Mouse (Mus musculus) hindbrain, embryonic 14.5 days (tissue): ENCODE results near the gene Ccdc114. TPM values are rescaled to one million over a fixed set of nuclear protein-coding genes. Genes with fewer than 3 reads are reported as not detected.
"Not testable (repeated sequence)": the region's sequence is repeated elsewhere in the genome, so short reads cannot be mapped to it uniquely, and the experiment has no call there.

ENCODE experiments used
- ATAC-seq: fragments of 200-750 bp; cut with Nextera tagmentation; 2 replicates; pipeline ENCODE4 v1.8.0; 2017; ENCODE audit warnings: moderate number of reproducible peaks, mild to moderate bottlenecking, moderate TSS enrichment, moderate library complexity; ENCODE audit not compliant: low FRiP score
- DNase-seq: peaks from one replicate; pipeline ENCODE4 v3.0.0-alpha.2; 2015; ENCODE audit warnings: low spot score
- H3K27ac ChIP-seq: fragments of 300-500 bp; sonication (generic); 2 replicates; pipeline ENCODE4 v1.5.1; 2014; ENCODE audit warnings: mild to moderate bottlenecking, moderate library complexity
- H3K27me3 ChIP-seq: fragments of 300-500 bp; sonication (generic); 2 replicates; pipeline ENCODE4 v1.6.1; 2014; ENCODE audit warnings: mild to moderate bottlenecking, low read length, mixed read lengths; ENCODE audit not compliant: control insufficient read depth, insufficient read depth
- H3K36me3 ChIP-seq: fragments of 300-500 bp; sonication (generic); replicated peaks from 2 replicates; pipeline ENCODE4 v1.6.1; 2014; ENCODE audit not compliant: control insufficient read depth, insufficient read depth
- H3K4me1 ChIP-seq: fragments of 300-500 bp; sonication (generic); replicated peaks from 2 replicates; pipeline ENCODE4 v1.6.1; 2014; ENCODE audit warnings: antibody characterized with exemption, low read length, mixed read lengths; ENCODE audit not compliant: control insufficient read depth, insufficient read depth
- H3K4me2 ChIP-seq: fragments of 300-500 bp; sonication (generic); replicated peaks from 2 replicates; pipeline ENCODE4 v1.6.1; 2014; ENCODE audit warnings: mild to moderate bottlenecking, moderate library complexity
- H3K4me3 ChIP-seq: fragments of 300-500 bp; sonication (generic); replicated peaks from 2 replicates; pipeline ENCODE4 v1.5.1; 2014; ENCODE audit warnings: mild to moderate bottlenecking, low read length
- H3K9ac ChIP-seq: fragments of 300-500 bp; sonication (generic); 2 replicates; pipeline ENCODE4 v1.6.1; 2014
- H3K9me3 ChIP-seq: fragments of 300-500 bp; sonication (generic); 2 replicates; pipeline ENCODE4 v1.6.1; 2016; ENCODE audit warnings: low read length; ENCODE audit not compliant: control insufficient read depth
- WGBS: fragments of 180-500 bp; shearing (Covaris S2); extraction: QIAGEN DNeasy Blood & Tissue Kit; methylation state at CpG from one replicate; pipeline ENCODE4 v1.1.7; 2014; 5-methylcytosine and 5-hydroxymethylcytosine counted together
- polyA plus RNA-seq: library from polyadenylated mRNA; unstranded; fragments of >200 nt; fragmentation: Nextera tagmentation; extraction: Ambion mirVana; gene quantifications from 2 replicates; pipeline ENCODE4 v1.2.1, GENCODE M21; 2014

The Ccdc114 gene
- polyA plus RNA-seq, 1 experiment from 2014 or later: 6.5 TPM

GRCm38 (mm10) chr7:45897258-45897757, 26.6 kb upstream of the Ccdc114 start:
- peak overlapping the region; percentile 71 for H3K9ac ChIP-seq
- peak overlapping the region; percentile 99 for H3K4me2 ChIP-seq
- no peaks in the 10 kb centered on the region for H3K27me3 ChIP-seq
- ATAC-seq (peak; percentile 64), DNase-seq (no peak)
- H3K4me1 ChIP-seq: peaks cover 13% of the 10 kb centered on the region
- H3K4me3 ChIP-seq: peak overlapping the region; percentile 52
- WGBS: 2% methylated on average over 19 of the region's 19 CpGs
- peak overlapping the region; percentile 77 for H3K27ac ChIP-seq
- no peaks in the 10 kb centered on the region for H3K9me3 ChIP-seq
- H3K36me3 ChIP-seq: no peaks in the 10 kb centered on the region

DNA sequence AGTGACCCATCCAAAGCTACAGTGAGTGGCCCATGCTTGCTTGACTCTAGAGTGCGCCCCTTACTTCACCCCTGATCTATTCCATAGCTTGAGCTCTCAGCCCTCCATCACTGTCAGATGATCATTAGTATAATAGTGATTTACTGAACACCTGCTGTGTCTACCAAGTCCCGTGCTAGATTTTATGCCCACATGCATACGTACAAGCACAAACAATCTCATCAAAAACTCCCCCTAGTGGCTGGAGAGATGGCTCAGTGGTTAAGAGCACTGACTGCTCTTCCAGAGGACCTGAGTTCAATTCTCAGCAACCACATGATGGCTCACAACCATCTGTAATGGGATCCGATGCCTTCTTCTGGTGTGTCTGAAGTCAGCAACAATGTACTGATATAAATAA, 25.7 kb upstream of the Ccdc114 start:
- not testable (repeated sequence) for H3K27me3 ChIP-seq, H3K36me3 ChIP-seq, H3K9me3 ChIP-seq, ATAC-seq, DNase-seq, H3K9ac ChIP-seq, H3K27ac ChIP-seq
- peak overlapping the region; percentile 99 for H3K4me2 ChIP-seq
- H3K4me3 ChIP-seq: peak overlapping the region; percentile 52; the same call in 1 of the 2 replicates
- H3K4me1 ChIP-seq: peaks cover 13% of the 10 kb centered on the region
- WGBS: 53% methylated on average over 4 of the region's 4 CpGs

DNA sequence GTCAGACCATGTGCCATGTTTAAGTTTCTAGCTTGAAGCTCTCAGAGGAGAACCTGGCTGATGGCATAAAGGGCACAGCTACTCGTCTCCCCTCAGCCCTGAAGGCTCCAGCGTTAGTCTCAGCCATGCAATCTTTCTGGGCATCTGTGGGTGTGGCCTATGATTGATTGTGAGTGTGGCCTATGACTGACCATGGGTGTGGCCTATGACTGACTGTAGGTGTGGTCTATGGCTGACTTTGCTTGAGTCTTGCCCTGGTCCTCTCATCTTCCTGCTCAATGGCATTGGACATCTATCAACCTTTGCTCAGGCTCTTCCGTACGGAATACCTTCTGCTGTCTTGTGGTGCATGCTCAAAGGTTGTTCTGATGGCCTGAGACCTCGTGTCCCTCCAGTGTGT, 22.3 kb upstream of the Ccdc114 start:
- DNase-seq: no peak
- WGBS: 57% methylated on average over 5 of the region's 5 CpGs
- H3K27ac ChIP-seq: no peak overlapping the region
- no peak overlapping the region for H3K4me3 ChIP-seq
- H3K9me3 ChIP-seq: no peaks in the 10 kb centered on the region
- peaks cover 13% of the 10 kb centered on the region for H3K4me1 ChIP-seq
- H3K4me2 ChIP-seq: no peak overlapping the region
- H3K9ac ChIP-seq: no peak overlapping the region
- no peaks in the 10 kb centered on the region for H3K27me3 ChIP-seq
- no peaks in the 10 kb centered on the region for H3K36me3 ChIP-seq
- ATAC-seq: no peak

DNA sequence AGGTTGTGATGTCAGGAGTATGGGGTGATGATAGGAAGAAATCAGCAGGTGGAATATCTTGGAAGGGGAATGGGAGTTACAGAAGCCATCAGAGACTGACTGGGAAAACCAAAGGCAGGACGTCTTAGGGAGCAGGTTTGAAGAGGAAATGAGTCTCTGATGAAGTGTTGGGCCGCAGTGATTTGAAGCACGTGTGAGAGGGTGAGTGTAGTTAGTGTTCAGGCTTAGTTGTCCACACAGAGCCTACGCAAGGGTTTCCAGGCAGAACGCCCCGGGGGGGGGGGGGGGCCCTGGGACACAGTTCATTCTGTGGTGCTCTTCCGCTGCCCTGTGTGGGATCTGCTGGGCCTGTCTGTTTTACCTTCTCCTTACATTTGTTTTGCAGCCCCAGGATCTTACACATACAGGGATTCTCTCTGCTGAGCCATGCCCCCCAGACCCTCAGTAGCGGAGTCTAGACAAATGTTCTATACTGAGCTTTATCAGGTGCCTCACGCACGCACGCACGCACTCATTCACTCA, 21.3 kb upstream of the Ccdc114 start:
- Histone ChIP-seq H3K9ac (no peak overlapping the region), H3K4me3 (no peak overlapping the region), H3K27me3 (no peaks in the 10 kb centered on the region), H3K9me3 (no peaks in the 10 kb centered on the region), H3K4me2 (no peak overlapping the region), H3K4me1 (peaks cover 7% of the 10 kb centered on the region), H3K27ac (no peak overlapping the region), H3K36me3 (peaks cover 6% of the 10 kb centered on the region; the same call in 1 of the 2 replicates)
- DNase-seq: no peak
- WGBS: 85% methylated on average over 12 of the region's 12 CpGs
- no peak for ATAC-seq

DNA sequence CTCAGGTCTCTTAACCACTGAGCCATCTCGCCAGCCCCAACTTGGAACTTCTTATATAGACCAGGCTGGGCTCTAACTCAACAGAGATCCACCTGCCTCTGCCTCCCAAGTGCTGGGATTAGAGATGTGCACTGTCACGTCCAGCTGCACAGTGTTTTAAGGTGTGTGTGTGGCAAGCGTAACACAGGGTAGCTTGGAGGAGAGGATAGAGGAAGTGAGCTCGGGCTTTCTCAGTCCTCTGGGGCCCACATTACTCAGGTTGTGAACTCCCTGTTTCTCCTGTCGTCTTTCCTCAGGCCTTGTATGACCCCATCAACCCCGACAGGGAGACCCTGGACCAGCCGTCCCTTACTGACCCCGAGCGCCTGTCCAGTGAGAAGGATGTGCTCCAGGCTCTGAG, 17.2 kb upstream of the Ccdc114 start:
- Histone ChIP-seq H3K9ac (no peak overlapping the region), H3K27ac (no peak overlapping the region), H3K36me3 (peaks cover 13% of the 10 kb centered on the region), H3K4me1 (no peaks in the 10 kb centered on the region), H3K4me3 (no peak overlapping the region), H3K9me3 (no peaks in the 10 kb centered on the region), H3K27me3 (no peaks in the 10 kb centered on the region), H3K4me2 (no peak overlapping the region)
- 89% methylated on average over 9 of the region's 9 CpGs for WGBS
- ATAC-seq (no peak), DNase-seq (no peak)

DNA sequence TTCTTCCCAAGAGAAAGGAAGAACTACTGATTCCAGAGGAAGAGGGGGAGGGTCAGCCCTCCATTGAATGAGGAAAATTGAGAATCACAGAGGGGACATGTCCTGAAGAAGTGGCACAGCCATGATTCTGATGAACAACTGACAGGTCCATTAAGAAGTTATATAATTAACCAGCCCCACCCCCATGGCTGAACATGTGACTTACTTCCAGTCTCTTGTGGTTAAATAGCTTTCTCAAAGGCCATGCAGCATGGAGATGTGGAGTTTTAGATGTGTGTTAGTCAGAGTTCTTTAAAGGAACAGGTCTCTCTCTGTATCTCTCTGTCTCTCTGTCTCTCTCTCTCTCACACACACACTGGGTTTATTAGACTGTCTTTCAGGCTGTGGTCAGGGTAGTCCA, 15.5 kb upstream of the Ccdc114 start:
- Histone ChIP-seq H3K27me3 (no peaks in the 10 kb centered on the region), H3K36me3 (peaks cover 13% of the 10 kb centered on the region), H3K4me1 (no peaks in the 10 kb centered on the region), H3K9ac (no peak overlapping the region), H3K27ac (no peak overlapping the region), H3K4me3 (no peak overlapping the region), H3K9me3 (no peaks in the 10 kb centered on the region), H3K4me2 (no peak overlapping the region)
- DNase-seq (no peak), ATAC-seq (no peak)

DNA sequence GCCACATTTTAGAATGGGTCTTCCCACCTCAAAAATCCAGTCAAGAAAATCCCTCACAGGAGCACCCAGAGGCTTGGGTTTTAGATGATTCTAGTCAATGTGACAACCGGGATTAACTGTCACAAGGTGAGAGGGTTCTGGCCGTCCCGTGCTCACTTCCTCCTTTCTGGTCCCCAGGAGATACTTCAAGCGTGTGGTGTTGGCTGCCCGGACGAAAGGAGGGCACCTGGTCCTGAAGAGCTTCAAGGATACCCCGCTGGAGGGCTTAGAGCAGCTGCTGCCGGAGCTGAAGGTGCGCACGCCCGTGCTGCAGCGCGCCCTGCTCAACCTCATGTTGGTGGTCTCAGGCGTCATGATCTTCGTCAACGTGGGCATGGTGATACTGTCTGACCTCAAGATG, 14.7 kb upstream of the Ccdc114 start:
- DNase-seq: no peak
- WGBS: 96% methylated on average over 16 of the region's 16 CpGs
- Histone ChIP-seq H3K27me3 (no peaks in the 10 kb centered on the region), H3K36me3 (peaks cover 13% of the 10 kb centered on the region), H3K4me1 (no peaks in the 10 kb centered on the region), H3K4me2 (no peak overlapping the region), H3K27ac (no peak overlapping the region), H3K9ac (no peak overlapping the region), H3K9me3 (no peaks in the 10 kb centered on the region), H3K4me3 (no peak overlapping the region)
- no peak for ATAC-seq

- 85% methylated on average over 6 of the region's 6 CpGs for WGBS
- no peaks in the 10 kb centered on the region for H3K9me3 ChIP-seq
- no peak overlapping the region for H3K27ac ChIP-seq
- no peak for DNase-seq
- H3K4me3 ChIP-seq: no peak overlapping the region
- H3K27me3 ChIP-seq: no peaks in the 10 kb centered on the region
- ATAC-seq: no peak
- H3K36me3 ChIP-seq: 0 out of 2 replicates have a peak, but pooled peaks cover 6% of the 10 kb centered on the region
- no peak overlapping the region for H3K9ac ChIP-seq
- H3K4me2 ChIP-seq: no peak overlapping the region
- peaks cover 19% of the 10 kb centered on the region for H3K4me1 ChIP-seq
These were observed 9.8 kb upstream of the Ccdc114 start for GRCm38 (mm10) chr7:45914067-45914466.

DNA sequence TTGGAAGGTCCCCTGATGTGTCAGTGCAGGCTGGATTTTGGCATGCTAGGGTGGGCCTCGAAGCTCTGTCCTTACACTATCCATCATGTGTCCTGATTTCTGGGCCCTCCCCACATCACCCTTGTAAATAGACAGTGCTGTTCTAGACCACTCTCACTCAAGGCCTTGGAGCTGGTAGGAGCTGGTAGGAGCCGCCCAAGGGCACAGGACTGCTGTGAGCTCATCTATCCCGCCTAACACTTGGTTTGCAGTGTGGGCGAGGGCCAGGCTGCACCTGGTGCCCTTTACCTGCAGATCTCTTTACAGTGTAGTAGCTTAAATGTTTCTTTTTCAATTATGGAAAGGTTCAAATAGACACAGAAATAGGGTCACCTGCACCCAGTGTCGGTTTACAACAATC, 8.9 kb upstream of the Ccdc114 start:
- Histone ChIP-seq H3K9ac (no peak overlapping the region; the same call in 1 of the 2 replicates), H3K4me3 (no peak overlapping the region), H3K4me1 (peaks cover 19% of the 10 kb centered on the region), H3K27ac (no peak overlapping the region), H3K9me3 (no peaks in the 10 kb centered on the region), H3K27me3 (no peaks in the 10 kb centered on the region), H3K4me2 (no peak overlapping the region), H3K36me3 (0 out of 2 replicates have a peak, but pooled peaks cover 6% of the 10 kb centered on the region)
- WGBS: 95% methylated on average over 5 of the region's 5 CpGs
- ATAC-seq (no peak), DNase-seq (no peak)
